Mouse (Mus musculus) CD4-positive, CD25-positive, alpha-beta regulatory T cell, adult 2 months (primary cell): Measurements from ENCODE around the gene Tcte2.

Source experiments
- DNase-seq: peaks from one replicate; pipeline ENCODE4 v3.0.0-alpha.2; 2012; ENCODE audit warnings: low read depth, low spot score

The Tcte2 gene

DNA sequence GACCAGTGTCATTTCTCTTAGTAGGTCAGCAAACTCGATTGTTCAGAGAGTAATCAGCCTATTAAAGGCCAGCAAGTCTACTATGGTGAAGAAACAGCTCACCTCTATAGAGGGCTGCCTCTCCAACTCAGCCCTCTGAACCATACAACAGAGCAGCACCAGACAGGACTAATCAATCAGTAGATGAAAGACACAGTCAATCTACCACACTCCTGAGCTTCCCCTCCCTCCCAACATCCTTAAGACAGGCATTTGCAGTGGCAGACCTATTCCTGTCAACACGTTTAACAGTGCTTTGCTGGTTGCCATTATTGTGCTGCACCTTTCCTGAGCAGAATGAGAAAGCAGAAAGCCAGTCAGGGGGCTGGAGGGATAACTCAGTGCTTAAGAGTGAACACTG, 16.3 kb downstream of the Tcte2 start:
- no peak for DNase-seq

- no peak for DNase-seq
Measured at GRCm38 (mm10) chr17:13744824-13745223, 16.8 kb downstream of the Tcte2 start.

DNA sequence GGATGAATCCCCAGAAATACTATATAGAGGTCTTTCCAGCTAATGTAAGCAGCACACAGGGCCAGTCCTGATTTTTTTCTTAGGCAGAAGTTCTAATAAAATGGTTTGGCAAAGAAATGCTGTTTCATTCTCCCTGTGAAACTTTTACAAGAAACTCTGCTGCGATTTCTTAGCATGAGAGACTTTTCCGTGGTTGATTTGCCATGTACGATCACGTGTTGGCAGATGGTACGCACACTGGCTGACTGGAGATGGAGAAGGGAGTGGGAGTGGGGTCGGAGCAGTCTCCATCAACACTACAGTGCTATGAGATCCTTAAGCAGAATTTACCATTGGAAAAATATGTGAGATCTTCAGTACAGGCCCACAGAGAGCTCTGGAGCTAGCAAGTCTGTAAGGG, 17.4 kb downstream of the Tcte2 start:
- no peak for DNase-seq

GRCm38 (mm10) chr17:13743709-13744079, 17.9 kb downstream of the Tcte2 start:
- DNase-seq, result no peak

- no peak for DNase-seq
Measured at GRCm38 (mm10) chr17:13742941-13743708, 18.5 kb downstream of the Tcte2 start.

DNA sequence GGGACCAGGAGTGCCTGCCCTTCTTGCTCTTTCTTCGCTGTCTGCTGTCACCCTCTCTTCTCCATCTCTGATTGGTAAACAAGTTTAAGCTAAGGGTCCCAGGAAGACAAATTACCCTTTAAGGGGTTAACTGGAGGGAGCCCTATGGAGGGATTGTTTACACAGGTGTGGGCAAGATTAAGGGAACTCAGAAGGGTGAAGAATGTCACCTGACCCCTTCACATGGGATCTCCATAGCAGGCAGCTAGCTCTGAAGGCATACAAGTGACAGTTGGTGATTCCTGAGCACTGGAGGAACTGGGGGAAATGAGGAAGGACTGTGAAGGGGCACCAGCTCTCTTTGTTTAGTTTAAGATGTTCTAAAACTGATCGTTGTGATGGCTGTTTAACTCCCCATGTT, 19.3 kb downstream of the Tcte2 start:
- no peak for DNase-seq

GRCm38 (mm10) chr17:13741611-13742010, 20.0 kb downstream of the Tcte2 start:
- DNase-seq, result no peak

- no peak for DNase-seq
Measured at GRCm38 (mm10) chr17:13740796-13741195, 20.8 kb downstream of the Tcte2 start.

DNA sequence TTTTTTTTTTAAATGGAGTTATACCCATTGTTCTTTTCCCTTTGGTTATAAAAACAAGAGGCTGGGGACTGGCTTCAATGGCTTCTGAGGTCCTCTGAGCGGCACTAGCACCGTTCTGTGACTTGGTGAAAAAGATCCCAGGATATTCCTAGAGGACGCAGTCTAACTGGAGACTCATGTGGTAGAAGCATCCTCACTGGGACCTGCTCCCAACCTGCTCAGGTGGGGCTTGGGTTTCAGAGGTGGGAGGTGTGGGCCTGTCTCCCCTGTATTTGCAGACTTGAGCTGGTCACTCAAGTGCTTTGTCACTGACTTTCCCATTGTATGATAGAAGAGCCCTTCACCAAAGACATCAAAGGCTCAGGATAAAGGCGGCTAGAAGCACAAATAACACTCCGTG, 21.6 kb downstream of the Tcte2 start:
- no peak for DNase-seq

GRCm38 (mm10) chr17:13738916-13739315, 22.7 kb downstream of the Tcte2 start:
- DNase-seq, result no peak

GRCm38 (mm10) chr17:13738121-13738776, 23.4 kb downstream of the Tcte2 start:
- DNase-seq, result no peak

- no peak for DNase-seq
Measured at GRCm38 (mm10) chr17:13737336-13737735, 24.3 kb downstream of the Tcte2 start.

- no peak for DNase-seq
Measured at GRCm38 (mm10) chr17:13735803-13736282, 25.8 kb downstream of the Tcte2 start.

DNA sequence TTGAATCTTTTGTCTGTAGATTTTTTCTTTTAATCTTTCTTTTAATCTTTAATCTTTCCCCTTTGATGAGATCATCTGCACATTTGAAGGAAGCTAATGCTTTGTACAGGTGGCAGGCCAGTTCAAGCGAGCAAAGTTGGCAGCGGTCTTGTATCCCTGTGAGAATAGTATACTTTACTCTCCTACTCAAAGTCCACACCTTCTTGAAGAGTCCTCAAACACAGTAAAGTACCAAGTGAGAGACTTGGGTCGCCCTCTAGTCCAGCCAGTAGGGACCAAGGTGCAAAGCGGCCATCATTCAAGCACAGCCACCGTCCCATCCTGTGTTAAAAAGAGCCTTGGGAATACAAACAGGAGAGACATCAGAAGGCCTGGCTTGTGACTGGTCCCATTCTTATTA, 26.6 kb downstream of the Tcte2 start:
- no peak for DNase-seq

DNA sequence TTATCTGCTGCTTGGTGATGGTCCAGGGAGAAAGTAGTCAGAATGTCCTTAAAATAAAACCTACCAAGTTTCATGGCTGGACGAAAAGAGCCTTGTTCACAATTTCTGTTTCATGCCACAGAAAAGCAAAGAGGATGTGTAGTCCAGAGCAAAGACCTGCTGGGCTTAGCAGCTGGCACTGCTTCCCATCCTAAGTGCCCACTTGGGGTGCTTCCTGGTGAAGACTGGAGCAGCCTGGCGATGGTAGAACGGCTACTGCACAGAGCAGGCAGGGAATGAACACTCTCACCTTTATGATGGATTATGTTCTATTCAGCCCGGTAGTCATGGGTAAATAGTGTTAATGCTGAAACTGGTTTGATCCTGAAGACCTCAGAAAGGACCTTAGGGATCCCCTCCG, 27.7 kb downstream of the Tcte2 start:
- DNase-seq, result no peak

DNA sequence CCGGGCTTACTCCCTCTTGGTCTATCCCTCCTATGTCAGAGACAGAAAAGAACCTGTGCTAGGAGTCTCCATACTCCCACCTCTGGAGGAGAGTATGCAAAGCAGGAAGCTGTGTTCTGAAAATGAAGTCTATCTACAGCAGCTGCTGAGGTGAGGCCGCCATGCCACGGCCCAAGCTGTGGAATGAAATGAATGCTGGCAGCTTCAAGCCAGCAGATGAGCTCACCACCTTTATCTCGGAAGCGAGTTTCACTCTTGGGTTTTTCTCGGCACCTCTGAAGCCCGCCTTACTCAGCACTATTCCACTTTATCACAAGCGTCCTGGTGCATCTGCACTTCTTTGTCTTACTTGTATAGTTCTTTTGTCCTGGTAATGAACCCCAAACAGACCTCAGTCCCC, 28.9 kb downstream of the Tcte2 start:
- no peak for DNase-seq

GRCm38 (mm10) chr17:13731727-13732112, 29.9 kb downstream of the Tcte2 start:
- no peak for DNase-seq

- no peak for DNase-seq
Measured at GRCm38 (mm10) chr17:13730980-13731726, 30.5 kb downstream of the Tcte2 start.

DNA sequence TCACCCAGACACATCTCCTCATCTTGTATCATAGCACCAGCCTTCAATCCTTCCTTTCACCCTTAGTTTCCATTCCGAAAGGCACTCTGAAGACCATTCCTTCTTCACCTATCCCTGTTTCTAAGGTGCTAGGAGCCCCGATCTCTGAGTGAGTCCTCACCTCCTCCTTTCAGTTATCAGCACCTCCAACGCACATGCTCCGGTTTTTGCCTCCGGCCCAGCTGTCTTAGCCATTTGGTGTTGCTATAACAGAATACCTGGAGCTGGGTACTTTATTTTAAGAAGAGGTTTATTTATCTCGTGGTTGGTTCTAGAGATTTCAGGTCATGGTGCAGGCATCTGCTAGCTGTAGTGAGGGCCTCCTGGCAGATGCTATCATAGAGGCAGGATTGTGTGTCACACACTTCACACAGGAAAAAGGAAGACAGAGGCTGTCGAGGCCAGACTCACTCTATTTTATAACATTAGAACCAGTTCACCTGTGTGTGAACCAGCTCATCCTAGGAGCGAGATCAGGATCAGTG, 34.7 kb downstream of the Tcte2 start:
- no peak for DNase-seq

DNA sequence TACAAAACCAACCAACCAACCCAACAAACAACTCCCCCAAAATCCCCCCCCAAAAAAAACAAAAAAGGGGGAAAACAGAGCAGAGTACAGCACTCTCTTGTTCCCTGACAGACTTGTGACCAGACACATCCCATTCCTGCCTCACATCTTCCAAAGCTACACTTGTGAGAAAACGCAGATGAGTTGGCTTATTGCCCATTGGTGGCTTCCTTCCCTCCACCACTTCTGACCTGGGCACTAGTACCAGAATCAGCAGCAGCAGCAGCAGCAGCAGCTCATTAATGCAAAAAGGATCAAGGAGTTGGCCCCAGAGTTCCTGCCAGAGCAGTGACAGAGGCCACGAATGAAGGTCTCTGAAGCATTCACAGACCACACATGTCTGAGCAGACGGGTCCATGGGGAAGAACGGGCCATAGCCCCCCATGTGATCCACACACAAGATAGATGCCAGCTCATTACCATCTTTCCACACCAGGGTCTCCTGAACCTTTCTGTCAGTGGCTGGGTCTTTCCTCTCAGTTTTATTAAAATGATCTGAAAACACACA, 36.5 kb downstream of the Tcte2 start:
- no peak for DNase-seq

- DNase-seq, result no peak
Measured at GRCm38 (mm10) chr17:13722434-13722833, 39.2 kb downstream of the Tcte2 start.

GRCm38 (mm10) chr17:13721372-13721771, 40.3 kb downstream of the Tcte2 start:
- DNase-seq, result no peak
